Mouse (Mus musculus) stomach, postnatal 0 days (tissue): ENCODE measurements around the gene Wbp2nl. TPM values are rescaled to one million over a fixed set of nuclear protein-coding genes. Genes with fewer than 3 reads are reported as not detected.
"Not testable (repeated sequence)": the region's sequence is repeated elsewhere in the genome, so short reads cannot be mapped to it uniquely, and the experiment has no call there.

ENCODE experiments used
- ATAC-seq: fragments of 200-750 bp; cut with Nextera tagmentation; 2 replicates; pipeline ENCODE4 v1.8.0; 2017; ENCODE audit not compliant: low FRiP score, low TSS enrichment
- DNase-seq: peaks from one replicate; pipeline ENCODE4 v3.0.0-alpha.2; 2016; ENCODE audit warnings: low spot score
- H3K27ac ChIP-seq: fragments of 300-500 bp; sonication (generic); replicated peaks from 2 replicates; pipeline ENCODE4 v1.5.1; 2014; ENCODE audit warnings: mild to moderate bottlenecking, control low read depth
- H3K27me3 ChIP-seq: fragments of 300-500 bp; sonication (generic); 2 replicates; pipeline ENCODE4 v1.6.1; 2014; ENCODE audit warnings: low read length; ENCODE audit not compliant: control insufficient read depth, insufficient read depth
- H3K36me3 ChIP-seq: fragments of 300-500 bp; sonication (generic); 2 replicates; pipeline ENCODE4 v1.6.1; 2014; ENCODE audit warnings: low read length, mixed read lengths; ENCODE audit not compliant: control insufficient read depth, insufficient read depth
- H3K4me1 ChIP-seq: fragments of 300-500 bp; sonication (generic); replicated peaks from 2 replicates; pipeline ENCODE4 v1.6.1; 2014; ENCODE audit warnings: antibody characterized with exemption; ENCODE audit not compliant: control insufficient read depth, insufficient read depth
- H3K4me2 ChIP-seq: fragments of 300-500 bp; sonication (generic); replicated peaks from 2 replicates; pipeline ENCODE4 v1.6.1; 2014; ENCODE audit warnings: low read depth, mild to moderate bottlenecking, control low read depth, moderate library complexity
- H3K4me3 ChIP-seq: fragments of 300-500 bp; sonication (generic); 2 replicates; pipeline ENCODE4 v1.5.1; 2014; ENCODE audit warnings: low read depth, low read length, control low read depth
- H3K9ac ChIP-seq: fragments of 300-500 bp; sonication (generic); 2 replicates; pipeline ENCODE4 v1.6.1; 2014; ENCODE audit warnings: mild to moderate bottlenecking, low read length, control low read depth, mixed read lengths
- H3K9me3 ChIP-seq: fragments of 300-500 bp; sonication (generic); 2 replicates; pipeline ENCODE4 v1.6.1; 2016; ENCODE audit warnings: low read length; ENCODE audit not compliant: control insufficient read depth
- CTCF ChIP-seq: IDR thresholded peaks from 2 replicates; pipeline ENCODE4 v1.5.1; 2016; ENCODE audit warnings: antibody characterized with exemption, low read depth, mild to moderate bottlenecking, moderate library complexity
- EP300 ChIP-seq: optimal IDR thresholded peaks from 2 replicates; pipeline ENCODE3; 2016; ENCODE audit warnings: antibody characterized with exemption
- WGBS: fragments of 180-500 bp; shearing (Covaris S2); extraction: QIAGEN DNeasy Blood & Tissue Kit; methylation state at CpG from one replicate; pipeline ENCODE4 v1.1.7; 2014; 5-methylcytosine and 5-hydroxymethylcytosine counted together
- polyA plus RNA-seq: library from polyadenylated mRNA; unstranded; fragments of >200 nt; fragmentation: Nextera tagmentation; extraction: Ambion mirVana; gene quantifications from 2 replicates; pipeline ENCODE4 v1.2.1, GENCODE M21; 2015

Gene Wbp2nl
- polyA plus RNA-seq, 1 experiment from 2014 or later, result 0.08 TPM

DNA sequence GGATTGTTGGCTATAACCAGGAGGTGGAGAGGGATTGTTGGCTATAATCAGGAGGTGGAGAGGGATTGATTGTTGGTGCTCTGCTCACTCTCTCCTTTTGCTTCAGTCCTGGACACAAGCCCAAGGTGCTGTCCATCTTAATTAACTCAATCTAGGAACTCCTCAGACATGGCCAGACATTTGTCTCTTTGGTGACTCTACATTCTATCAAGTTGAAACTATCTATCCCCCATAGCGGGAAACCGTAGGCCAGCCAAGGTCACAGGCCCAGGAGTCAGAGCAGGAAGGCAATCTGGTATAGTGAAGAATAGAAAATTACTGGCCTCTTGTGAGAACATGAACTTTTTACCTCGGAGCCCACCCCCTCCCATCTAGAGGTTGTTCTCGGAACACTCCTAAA, 63.5 kb downstream of the Wbp2nl start:
- DNase-seq (peak; percentile 15), ATAC-seq (no peak; the same call in 1 of the 2 replicates)
- Histone ChIP-seq H3K36me3 (no peaks in the 10 kb centered on the region), H3K27me3 (no peaks in the 10 kb centered on the region), H3K9ac (no peak overlapping the region), H3K9me3 (no peaks in the 10 kb centered on the region), H3K27ac (peak overlapping the region; percentile 53; the same call in 1 of the 2 replicates), H3K4me2 (no peak overlapping the region), H3K4me1 (no peaks in the 10 kb centered on the region), H3K4me3 (no peak overlapping the region)
- 80% methylated on average over 3 of the region's 4 CpGs for WGBS
- TF ChIP-seq EP300, result no peak
- no peak for TF ChIP-seq CTCF

DNA sequence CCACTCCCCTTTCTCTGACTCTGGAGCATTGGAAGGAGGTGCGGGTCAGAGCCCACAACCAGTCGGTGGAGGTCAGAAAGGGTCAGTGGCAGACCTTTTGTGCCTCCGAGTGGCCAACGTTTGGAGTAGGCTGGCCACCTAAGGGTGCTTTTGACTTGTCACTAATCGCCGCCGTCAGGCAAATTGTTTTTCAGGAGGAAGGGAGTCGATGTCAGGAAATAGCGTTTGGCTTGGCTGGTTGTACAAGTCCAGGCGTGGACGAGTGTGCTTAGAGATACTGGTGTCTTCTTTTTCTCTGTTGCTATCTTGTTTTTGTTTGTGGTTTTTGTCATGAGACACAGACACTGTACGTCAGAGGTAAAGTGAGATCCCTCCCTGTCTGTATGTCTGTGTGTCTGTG, 65.0 kb downstream of the Wbp2nl start:
- not testable (repeated sequence) for H3K9me3 ChIP-seq, H3K4me1 ChIP-seq, H3K36me3 ChIP-seq, DNase-seq, ATAC-seq, H3K9ac ChIP-seq, H3K27me3 ChIP-seq, H3K4me2 ChIP-seq, H3K27ac ChIP-seq, H3K4me3 ChIP-seq
- 65% methylated on average over 7 of the region's 12 CpGs for WGBS

Other genes starting within 250 kb of the Wbp2nl start
- 0.04 TPM in 1 of 2 replicates, not detected in the other for gene 4930407I10Rik, start 239.8 kb upstream of the Wbp2nl start, polyA plus RNA-seq
- 0.02 and 0.04 TPM in 2 replicates for gene Mei1, start 229.0 kb upstream of the Wbp2nl start, polyA plus RNA-seq
- 8.2 and 8.5 TPM in 2 replicates for gene Ccdc134, start 171.0 kb upstream of the Wbp2nl start, polyA plus RNA-seq
- gene Srebf2, start 151.8 kb upstream of the Wbp2nl start, polyA plus RNA-seq, result 119 and 127 TPM in 2 replicates
- gene Shisa8, start 86.1 kb upstream of the Wbp2nl start, polyA plus RNA-seq, result 0.06 and 0.23 TPM in 2 replicates
- gene Tnfrsf13c, start 74.6 kb upstream of the Wbp2nl start, polyA plus RNA-seq, result not detected in 2 replicates
- gene Cenpm, start 54.2 kb upstream of the Wbp2nl start, polyA plus RNA-seq, result 24.0 and 27.0 TPM in 2 replicates
- gene 1500009C09Rik, start 46.6 kb upstream of the Wbp2nl start, polyA plus RNA-seq, result 0.23 and 0.24 TPM in 2 replicates
- 2.1 and 2.9 TPM in 2 replicates for gene Sept3, start 24.1 kb upstream of the Wbp2nl start, polyA plus RNA-seq
- 83.1 and 88.9 TPM in 2 replicates for gene Naga, start 40.0 kb downstream of the Wbp2nl start, polyA plus RNA-seq
- gene Pheta2, start 40.0 kb downstream of the Wbp2nl start, polyA plus RNA-seq, result 6.2 and 6.3 TPM in 2 replicates
- 286 and 296 TPM in 2 replicates for gene Smdt1, start 40.0 kb downstream of the Wbp2nl start, polyA plus RNA-seq
- 514 and 516 TPM in 2 replicates for gene Ndufa6, start 55.4 kb downstream of the Wbp2nl start, polyA plus RNA-seq
- gene Cyp2d22, start 81.3 kb downstream of the Wbp2nl start, polyA plus RNA-seq, result 5.5 TPM in 2 replicates
- gene Cyp2d11, start 95.1 kb downstream of the Wbp2nl start, polyA plus RNA-seq, result not detected in 2 replicates
- gene Cyp2d10, start 108.2 kb downstream of the Wbp2nl start, polyA plus RNA-seq, result 2.1 and 3.6 TPM in 2 replicates
- 1.6 and 2.0 TPM in 2 replicates for gene Cyp2d9, start 134.5 kb downstream of the Wbp2nl start, polyA plus RNA-seq